Mouse (Mus musculus) kidney, adult 2 months (tissue): Measurements from ENCODE around the gene Hhat. TPM values are rescaled to one million over a fixed set of nuclear protein-coding genes. Genes with fewer than 3 reads are reported as not detected.
A peak's percentile ranks its signal among the peaks of the same experiment; 100 is the strongest.

Source experiments
- DNase-seq: peaks from one replicate; pipeline ENCODE4 v3.0.0; 2021
- H3K27ac ChIP-seq: fragments of 200-500 bp; 2 replicates; pipeline ENCODE4 v1.5.1; 2012; ENCODE audit warnings: low read depth, low read length, control low read depth, inconsistent platforms; ENCODE audit not compliant: insufficient read depth
- H3K27me3 ChIP-seq: fragments of 200-500 bp; replicated peaks from 2 replicates; pipeline ENCODE4 v1.6.1; 2012; ENCODE audit warnings: mild to moderate bottlenecking, moderate library complexity, low read length, inconsistent platforms; ENCODE audit not compliant: control insufficient read depth, insufficient read depth
- H3K36me3 ChIP-seq: fragments of 200-500 bp; 2 replicates; pipeline ENCODE4 v1.6.1; 2012; ENCODE audit warnings: mild to moderate bottlenecking, moderate library complexity, low read length, inconsistent platforms; ENCODE audit not compliant: control insufficient read depth, insufficient read depth
- H3K4me1 ChIP-seq: fragments of 200-500 bp; 2 replicates; pipeline ENCODE4 v1.6.1; 2011; ENCODE audit warnings: low read length; ENCODE audit not compliant: control insufficient read depth, insufficient read depth
- H3K4me3 ChIP-seq: fragments of 200-500 bp; 2 replicates; pipeline ENCODE4 v1.5.1; 2011; ENCODE audit warnings: mild to moderate bottlenecking, low read depth, low read length, control low read depth; ENCODE audit not compliant: insufficient read depth
- CTCF ChIP-seq: fragments of 200-500 bp; conservative IDR thresholded peaks from 2 replicates; pipeline ENCODE4 v1.5.1; 2011; ENCODE audit warnings: low read depth, mild to moderate bottlenecking, control low read depth, low read length, moderate library complexity, mixed read lengths; ENCODE audit not compliant: insufficient read depth, insufficient read length
- POLR2A ChIP-seq: fragments of 200-500 bp; IDR thresholded peaks from one replicate; pipeline ENCODE4 v1.6.1; 2011; ENCODE audit warnings: low read depth, low read length, control low read depth
- WGBS: fragments of 180-500 bp; shearing (Covaris S2); methylation state at CpG from one replicate; pipeline ENCODE4 v1.1.7; 2018; 5-methylcytosine and 5-hydroxymethylcytosine counted together
- polyA plus RNA-seq: library from polyadenylated mRNA; depleted of rRNA; stranded (reverse); fragments of >200 nt; gene quantifications from 2 replicates; pipeline ENCODE4 v1.2.3, GENCODE M21; 2012

The Hhat gene
- polyA plus RNA-seq, 1 experiment = 4.9 TPM

- no peak overlapping the region for H3K27ac ChIP-seq
- 47% methylated on average over 2 of the region's 2 CpGs for WGBS
- no peaks in the 10 kb centered on the region for H3K27me3 ChIP-seq
- H3K4me3 ChIP-seq = no peak overlapping the region
- no peaks in the 10 kb centered on the region for H3K4me1 ChIP-seq
- no peak for TF ChIP-seq CTCF
- TF ChIP-seq POLR2A = no peak
- DNase-seq = no peak
- no peaks in the 10 kb centered on the region for H3K36me3 ChIP-seq
These were observed 238.8 kb downstream of the Hhat start for GRCm38 (mm10) chr1:192532212-192532611.

GRCm38 (mm10) chr1:192531490-192532146 is 239.4 kb downstream of the Hhat start:
- Histone ChIP-seq H3K27me3 (no peaks in the 10 kb centered on the region), H3K36me3 (no peaks in the 10 kb centered on the region), H3K4me3 (no peak overlapping the region), H3K4me1 (no peaks in the 10 kb centered on the region), H3K27ac (no peak overlapping the region)
- DNase-seq = no peak
- WGBS = 92% methylated on average over 2 of the region's 2 CpGs
- TF ChIP-seq POLR2A (no peak), CTCF (no peak)

GRCm38 (mm10) chr1:192525711-192526350 is 245.2 kb downstream of the Hhat start:
- Histone ChIP-seq H3K36me3 (no peaks in the 10 kb centered on the region), H3K27me3 (no peaks in the 10 kb centered on the region), H3K4me1 (no peaks in the 10 kb centered on the region), H3K4me3 (no peak overlapping the region), H3K27ac (no peak overlapping the region)
- DNase-seq = peak; percentile 3
- TF ChIP-seq CTCF = no peak
- TF ChIP-seq POLR2A = no peak
- 79% methylated on average over 14 of the region's 14 CpGs for WGBS

GRCm38 (mm10) chr1:192522376-192523178 is 248.4 kb downstream of the Hhat start:
- no peak for TF ChIP-seq CTCF
- Histone ChIP-seq H3K27me3 (no peaks in the 10 kb centered on the region), H3K36me3 (no peaks in the 10 kb centered on the region), H3K4me3 (no peak overlapping the region), H3K27ac (no peak overlapping the region), H3K4me1 (no peaks in the 10 kb centered on the region)
- 57% methylated on average over 12 of the region's 12 CpGs for WGBS
- no peak for DNase-seq

- Histone ChIP-seq H3K36me3 (no peaks in the 10 kb centered on the region), H3K27ac (no peak overlapping the region), H3K27me3 (no peaks in the 10 kb centered on the region), H3K4me3 (no peak overlapping the region), H3K4me1 (no peaks in the 10 kb centered on the region)
- WGBS = 17% methylated on average over 13 of the region's 13 CpGs
- DNase-seq = no peak
- TF ChIP-seq CTCF (no peak), POLR2A (no peak)
These were observed 250.1 kb downstream of the Hhat start for GRCm38 (mm10) chr1:192520836-192521435.

GRCm38 (mm10) chr1:192519713-192520112 is 251.3 kb downstream of the Hhat start:
- no peaks in the 10 kb centered on the region for H3K27me3 ChIP-seq
- H3K36me3 ChIP-seq = no peaks in the 10 kb centered on the region
- no peak for TF ChIP-seq POLR2A
- no peak for TF ChIP-seq CTCF
- no peak overlapping the region for H3K4me3 ChIP-seq
- H3K27ac ChIP-seq = no peak overlapping the region
- 95% methylated on average over 1 of the region's 1 CpGs for WGBS
- no peaks in the 10 kb centered on the region for H3K4me1 ChIP-seq
- no peak for DNase-seq

GRCm38 (mm10) chr1:192515373-192515772 is 255.7 kb downstream of the Hhat start:
- Histone ChIP-seq H3K36me3 (no peaks in the 10 kb centered on the region), H3K4me1 (no peaks in the 10 kb centered on the region), H3K27ac (no peak overlapping the region), H3K4me3 (no peak overlapping the region), H3K27me3 (no peaks in the 10 kb centered on the region)
- 71% methylated on average over 3 of the region's 3 CpGs for WGBS
- TF ChIP-seq CTCF (no peak), POLR2A (no peak)
- no peak for DNase-seq
